Mouse (Mus musculus) frontal cortex, postnatal 25 days (tissue): ENCODE data around the gene Il1f6.
"Not testable (repeated sequence)": the region's sequence is repeated elsewhere in the genome, so short reads cannot be mapped to it uniquely, and the experiment has no call there.

Experiments
- DNase-seq, 2 experiments: peaks; one replicate each; pipeline ENCODE4 v3.0.0; 2022; ENCODE audit warnings: low spot score in 2 of 2

Gene Il1f6

GRCm38 (mm10) chr2:24215118-24215517 lies at the start of gene Il1f6:
Gene Il1f6, plus strand, starts transcription at chr2:24215418.
- no peak for DNase-seq

DNA sequence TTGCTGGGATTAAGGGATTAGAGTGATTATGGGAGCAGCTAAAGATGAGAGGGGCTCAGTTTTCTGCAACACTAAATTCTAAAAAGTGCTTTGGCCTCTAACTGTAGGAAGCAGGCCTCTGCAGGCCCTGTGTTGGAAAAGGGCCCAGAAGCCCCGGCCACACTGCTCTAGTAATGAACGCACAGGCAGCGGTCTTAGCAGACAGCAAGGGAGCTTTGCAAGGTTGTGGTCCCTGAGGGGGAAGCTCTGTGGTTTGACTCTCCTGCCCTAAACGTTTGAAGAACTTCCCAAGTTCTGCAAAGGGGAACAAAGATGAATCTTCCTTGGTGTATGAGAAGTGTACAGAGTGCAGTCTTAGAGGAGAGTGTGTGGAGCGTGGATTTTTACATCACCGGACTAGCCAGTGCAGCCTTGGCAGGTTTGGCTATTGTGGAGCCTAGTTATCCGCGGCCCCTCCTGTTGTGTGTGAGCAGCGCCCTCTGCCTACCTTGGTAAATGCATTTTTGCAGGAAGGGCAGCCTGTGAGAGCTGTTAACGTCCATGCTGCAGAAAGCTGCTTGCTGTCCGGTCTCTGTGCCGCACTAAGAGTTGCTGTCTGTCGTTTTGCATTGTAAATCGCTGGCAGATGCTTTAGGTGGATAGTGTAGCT lies 33.4 kb upstream of the Il1f6 start:
- DNase-seq: peak; percentile 8 to 14

DNA sequence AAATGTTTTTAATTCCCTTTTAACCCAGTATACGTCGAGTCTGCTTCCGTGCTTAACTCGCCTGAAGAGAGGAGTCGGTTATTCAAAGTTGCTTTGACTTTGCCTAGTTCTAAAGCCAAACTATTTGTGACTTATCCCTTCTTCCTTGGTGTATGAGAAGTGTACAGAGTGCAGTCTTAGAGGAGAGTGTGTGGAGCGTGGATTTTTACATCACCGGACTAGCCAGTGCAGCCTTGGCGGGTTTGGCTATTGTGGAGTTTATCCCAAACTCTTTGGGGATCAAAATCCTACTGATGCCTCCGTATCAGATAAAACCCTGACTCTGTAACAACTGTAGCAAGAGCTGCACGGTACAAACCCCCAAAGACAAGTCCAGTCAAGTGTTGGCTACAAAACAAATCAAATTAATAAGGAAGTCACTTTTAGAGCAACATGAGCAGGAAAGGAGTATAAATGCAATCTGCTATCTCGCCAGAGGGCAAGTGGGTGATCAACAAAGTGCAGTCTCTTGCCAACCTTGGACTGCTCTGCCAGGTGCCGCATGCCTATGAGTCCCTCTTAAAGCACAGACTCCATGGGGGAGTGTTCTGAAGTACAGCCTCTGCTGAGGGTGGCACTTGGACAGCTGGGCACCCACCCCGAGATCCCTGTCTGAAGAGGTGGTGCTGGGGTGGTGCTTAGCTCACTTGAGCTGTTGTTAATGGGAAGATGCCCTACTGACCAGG lies 32.6 kb upstream of the Il1f6 start:
- DNase-seq: not testable (repeated sequence)

DNA sequence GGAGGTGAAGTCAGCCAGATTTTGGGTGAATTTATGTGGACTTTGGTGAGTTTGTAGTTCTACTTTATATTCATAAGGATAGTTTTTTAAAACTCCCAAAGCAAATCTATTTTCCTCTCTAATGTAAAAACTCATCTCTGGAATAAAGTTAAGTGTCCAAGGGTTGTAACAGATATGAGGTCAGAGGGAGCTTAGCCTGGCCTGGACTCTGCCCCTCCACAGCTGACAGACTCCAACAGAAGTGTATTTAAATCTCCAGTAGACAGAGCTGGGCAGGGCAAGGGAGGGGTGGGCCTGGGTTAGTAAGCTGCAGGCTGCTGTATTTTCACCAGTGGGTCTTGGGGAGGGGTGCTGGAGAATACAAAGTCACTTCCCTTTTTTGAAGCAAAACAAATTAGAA lies 31.1 kb upstream of the Il1f6 start:
- not testable (repeated sequence) for DNase-seq

DNA sequence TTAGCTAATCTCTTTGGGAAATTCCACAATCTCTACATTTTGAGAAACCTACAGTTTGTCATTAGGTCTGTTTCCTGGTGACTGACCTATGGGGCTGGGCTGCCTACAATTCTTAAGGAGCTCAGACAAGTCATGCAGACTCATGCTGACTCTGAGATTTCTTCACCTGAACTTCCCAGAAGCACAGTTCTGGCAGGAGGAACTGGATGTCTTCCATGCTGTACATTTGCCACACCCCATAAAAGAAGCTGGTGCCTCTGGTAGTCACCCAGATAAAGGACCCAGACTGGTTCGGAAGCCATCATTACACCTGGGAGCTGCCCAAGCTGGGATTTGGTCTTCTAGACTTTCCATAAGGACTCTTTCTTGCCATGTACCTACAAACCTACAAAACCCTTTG lies 29.0 kb upstream of the Il1f6 start, which contains the start of gene Il1f9:
TSS of gene Il1f9 (plus strand) at position 301 of the 400 bp plus-strand sequence.
- DNase-seq: no peak

DNA sequence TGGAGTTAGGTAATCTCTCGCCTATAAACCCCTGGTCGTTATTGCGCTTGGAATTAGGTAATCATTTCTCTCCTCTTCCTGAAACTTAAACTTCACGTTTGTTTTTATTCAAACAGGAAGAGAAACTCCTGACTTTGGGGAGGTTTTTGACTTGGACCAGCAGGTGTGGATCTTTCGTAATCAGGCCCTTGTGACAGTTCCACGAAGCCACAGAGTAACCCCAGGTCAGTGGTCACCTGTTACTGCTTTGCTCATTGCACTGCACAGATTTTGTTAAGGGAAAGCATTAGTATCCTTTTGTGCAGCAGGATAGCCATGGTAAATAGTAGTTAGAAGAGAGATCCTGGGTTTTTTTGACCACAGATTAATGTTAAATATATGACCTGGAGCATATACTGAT lies 27.6 kb upstream of the Il1f6 start:
- no peak for DNase-seq

GRCm38 (mm10) chr2:24188189-24188588 lies 27.0 kb upstream of the Il1f6 start:
- no peak for DNase-seq

- DNase-seq: no peak
Observed at GRCm38 (mm10) chr2:24227191-24227590, 12.0 kb downstream of the Il1f6 start.

DNA sequence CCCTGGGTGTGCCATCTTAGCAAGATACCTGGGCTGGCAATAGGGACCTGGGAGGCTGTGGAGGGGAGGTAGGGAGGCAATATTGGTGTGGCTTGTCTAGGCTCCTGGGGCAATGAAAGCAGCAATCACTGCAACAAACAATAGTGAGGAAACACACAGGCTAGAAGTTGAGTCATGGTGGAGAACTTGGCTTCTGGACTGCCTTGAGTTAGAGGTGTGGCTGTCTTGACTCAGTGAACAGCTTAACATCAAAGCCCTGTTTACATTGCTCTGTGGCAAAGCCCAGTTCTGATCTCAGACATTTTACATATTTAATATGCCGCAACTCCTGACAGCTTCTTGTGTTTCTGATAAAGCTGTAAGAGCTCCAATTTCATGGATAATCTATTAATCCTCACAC lies 52.3 kb downstream of the Il1f6 start:
- no peak for DNase-seq

GRCm38 (mm10) chr2:24273619-24274018 lies 58.4 kb downstream of the Il1f6 start:
- no peak for DNase-seq

- DNase-seq: no peak
Observed at GRCm38 (mm10) chr2:24275146-24275545, 59.9 kb downstream of the Il1f6 start.
